Mouse (Mus musculus) forebrain, embryonic 10.5 days (tissue): ENCODE results near the gene Cdkal1. TPM values are rescaled to one million over a fixed set of nuclear protein-coding genes. Genes with fewer than 3 reads are reported as not detected.

ENCODE experiments used
- DNase-seq: peaks from one replicate; pipeline ENCODE4 v3.0.0-alpha.2; 2017; ENCODE audit warnings: low spot score; ENCODE audit errors: extremely low spot score
- H3K27ac ChIP-seq: fragments of 300-500 bp; sonication (generic); 2 replicates; pipeline ENCODE4 v1.5.1; 2016; ENCODE audit warnings: mild to moderate bottlenecking
- H3K27me3 ChIP-seq: fragments of 300-500 bp; sonication (generic); 2 replicates; pipeline ENCODE4 v1.6.1; 2016; ENCODE audit warnings: mild to moderate bottlenecking; ENCODE audit not compliant: poor library complexity, severe bottlenecking
- H3K36me3 ChIP-seq: fragments of 300-500 bp; sonication (generic); replicated peaks from 2 replicates; pipeline ENCODE4 v1.6.1; 2016; ENCODE audit warnings: mild to moderate bottlenecking, moderate library complexity
- H3K4me1 ChIP-seq: fragments of 300-500 bp; sonication (generic); 2 replicates; pipeline ENCODE4 v1.6.1; 2016
- H3K4me3 ChIP-seq: fragments of 300-500 bp; sonication (generic); 2 replicates; pipeline ENCODE4 v1.5.1; 2016; ENCODE audit warnings: mild to moderate bottlenecking, moderate library complexity
- H3K9me3 ChIP-seq: fragments of 300-500 bp; sonication (generic); 2 replicates; pipeline ENCODE4 v1.6.1; 2016; ENCODE audit warnings: mild to moderate bottlenecking, moderate library complexity
- WGBS: fragments of 180-500 bp; shearing (Covaris S2); methylation state at CpG from one replicate; pipeline ENCODE4 v1.1.7; 2016; 5-methylcytosine and 5-hydroxymethylcytosine counted together
- polyA plus RNA-seq: library from polyadenylated mRNA; unstranded; fragments of >200 nt; fragmentation: Nextera tagmentation; extraction: Ambion mirVana; gene quantifications from 2 replicates; pipeline ENCODE4 v1.2.1, GENCODE M21; 2016

Cdkal1 gene
- polyA plus RNA-seq, 1 experiment from 2014 or later = 34.3 TPM

GRCm38 (mm10) chr13:29233970-29234369 lies 621.5 kb downstream of the Cdkal1 start:
- DNase-seq = no peak
- Histone ChIP-seq H3K9me3 (peaks cover 11% of the 10 kb centered on the region; the same call in 1 of the 2 replicates), H3K4me3 (no peak overlapping the region)

GRCm38 (mm10) chr13:29232681-29233080 lies 622.8 kb downstream of the Cdkal1 start:
- 89% methylated on average over 4 of the region's 4 CpGs for WGBS
- Histone ChIP-seq H3K27me3 (no peaks in the 10 kb centered on the region), H3K4me3 (no peak overlapping the region), H3K36me3 (no peaks in the 10 kb centered on the region), H3K9me3 (peaks cover 11% of the 10 kb centered on the region; the same call in 1 of the 2 replicates), H3K4me1 (peaks cover 7% of the 10 kb centered on the region; the same call in 1 of the 2 replicates), H3K27ac (no peak overlapping the region)
- no peak for DNase-seq

More at GRCm38 (mm10) chr13:29233970-29234369, 621.5 kb downstream of the Cdkal1 start:
- Histone ChIP-seq H3K4me1 (peaks cover 7% of the 10 kb centered on the region; the same call in 1 of the 2 replicates), H3K27ac (no peak overlapping the region), H3K27me3 (no peaks in the 10 kb centered on the region), H3K36me3 (no peaks in the 10 kb centered on the region)
- WGBS = 75% methylated on average over 11 of the region's 11 CpGs

- H3K36me3 ChIP-seq = no peaks in the 10 kb centered on the region
- DNase-seq = no peak
- H3K27ac ChIP-seq = no peak overlapping the region
Measured at GRCm38 (mm10) chr13:29224815-29225214, 630.7 kb downstream of the Cdkal1 start.

GRCm38 (mm10) chr13:29222261-29222838 lies 633.1 kb downstream of the Cdkal1 start:
- WGBS = 12% methylated on average over 10 of the region's 10 CpGs
- H3K36me3 ChIP-seq = no peaks in the 10 kb centered on the region
- H3K27ac ChIP-seq = peak overlapping the region; percentile 80
- peaks cover 68% of the 10 kb centered on the region for H3K27me3 ChIP-seq
- 0 out of 2 replicates have a peak, but pooled peaks cover 3% of the 10 kb centered on the region for H3K9me3 ChIP-seq
- H3K4me1 ChIP-seq = peaks cover 24% of the 10 kb centered on the region
- DNase-seq = peak; percentile 67
- 0 out of 2 replicates have a peak overlapping the region, but pooled peaks have one; percentile 9 for H3K4me3 ChIP-seq

More at GRCm38 (mm10) chr13:29224815-29225214, 630.7 kb downstream of the Cdkal1 start:
- Histone ChIP-seq H3K27me3 (peaks cover 47% of the 10 kb centered on the region), H3K4me3 (no peak overlapping the region), H3K9me3 (no peaks in the 10 kb centered on the region), H3K4me1 (peaks cover 24% of the 10 kb centered on the region)
- 86% methylated on average over 5 of the region's 5 CpGs for WGBS

- H3K9me3 ChIP-seq = 0 out of 2 replicates have a peak, but pooled peaks cover 3% of the 10 kb centered on the region
- H3K4me1 ChIP-seq = peaks cover 24% of the 10 kb centered on the region
- no peak for DNase-seq
- 0 out of 2 replicates have a peak overlapping the region, but pooled peaks have one; percentile 6 for H3K27ac ChIP-seq
- WGBS = 47% methylated on average over 5 of the region's 5 CpGs
- H3K36me3 ChIP-seq = no peaks in the 10 kb centered on the region
- H3K27me3 ChIP-seq = peaks cover 73% of the 10 kb centered on the region
- no peak overlapping the region for H3K4me3 ChIP-seq
Measured at GRCm38 (mm10) chr13:29221646-29222045, 633.8 kb downstream of the Cdkal1 start.

- Histone ChIP-seq H3K27me3 (peaks cover 52% of the 10 kb centered on the region), H3K27ac (no peak overlapping the region), H3K4me3 (no peak overlapping the region), H3K4me1 (peaks cover 24% of the 10 kb centered on the region), H3K36me3 (no peaks in the 10 kb centered on the region), H3K9me3 (0 out of 2 replicates have a peak, but pooled peaks cover 3% of the 10 kb centered on the region)
- DNase-seq = no peak
Measured at GRCm38 (mm10) chr13:29218594-29219230, 636.8 kb downstream of the Cdkal1 start.

GRCm38 (mm10) chr13:29210159-29211021 lies 645.1 kb downstream of the Cdkal1 start:
- H3K4me3 ChIP-seq = peak overlapping the region; percentile 51
- H3K27ac ChIP-seq = peak overlapping the region; percentile 86
- 2% methylated on average over 27 of the region's 27 CpGs for WGBS
- peaks cover 21% of the 10 kb centered on the region for H3K27me3 ChIP-seq
- peaks cover 15% of the 10 kb centered on the region for H3K4me1 ChIP-seq
- no peaks in the 10 kb centered on the region for H3K36me3 ChIP-seq
- DNase-seq = peak; percentile 49
- H3K9me3 ChIP-seq = 0 out of 2 replicates have a peak, but pooled peaks cover 7% of the 10 kb centered on the region

- Histone ChIP-seq H3K9me3 (0 out of 2 replicates have a peak, but pooled peaks cover 7% of the 10 kb centered on the region), H3K4me3 (no peak overlapping the region), H3K4me1 (peaks cover 15% of the 10 kb centered on the region), H3K27ac (no peak overlapping the region), H3K36me3 (no peaks in the 10 kb centered on the region), H3K27me3 (peaks cover 21% of the 10 kb centered on the region)
- 98% methylated on average over 6 of the region's 6 CpGs for WGBS
- DNase-seq = peak; percentile 6
Measured at GRCm38 (mm10) chr13:29208749-29209148, 646.7 kb downstream of the Cdkal1 start.

GRCm38 (mm10) chr13:29203856-29204255 lies 651.6 kb downstream of the Cdkal1 start:
- Histone ChIP-seq H3K27me3 (peaks cover 1% of the 10 kb centered on the region; the same call in 1 of the 2 replicates), H3K4me3 (no peak overlapping the region), H3K27ac (no peak overlapping the region), H3K9me3 (0 out of 2 replicates have a peak, but pooled peaks cover 6% of the 10 kb centered on the region), H3K4me1 (peaks cover 7% of the 10 kb centered on the region; the same call in 1 of the 2 replicates), H3K36me3 (no peaks in the 10 kb centered on the region)
- 84% methylated on average over 5 of the region's 5 CpGs for WGBS
- no peak for DNase-seq

- H3K36me3 ChIP-seq = no peaks in the 10 kb centered on the region
- H3K4me3 ChIP-seq = no peak overlapping the region
- 0 out of 2 replicates have a peak, but pooled peaks cover 2% of the 10 kb centered on the region for H3K9me3 ChIP-seq
- H3K27ac ChIP-seq = no peak overlapping the region
- DNase-seq = no peak
- no peaks in the 10 kb centered on the region for H3K27me3 ChIP-seq
- 93% methylated on average over 5 of the region's 5 CpGs for WGBS
- H3K4me1 ChIP-seq = peaks cover 7% of the 10 kb centered on the region; the same call in 1 of the 2 replicates
Measured at GRCm38 (mm10) chr13:29203426-29203825, 652.0 kb downstream of the Cdkal1 start.

- H3K4me3 ChIP-seq = no peak overlapping the region
- WGBS = 78% methylated on average over 2 of the region's 2 CpGs
- H3K27me3 ChIP-seq = no peaks in the 10 kb centered on the region
- peaks cover 7% of the 10 kb centered on the region; the same call in 1 of the 2 replicates for H3K4me1 ChIP-seq
- no peak for DNase-seq
- H3K27ac ChIP-seq = 0 out of 2 replicates have a peak overlapping the region, but pooled peaks have one; percentile 44
- no peaks in the 10 kb centered on the region for H3K36me3 ChIP-seq
- no peaks in the 10 kb centered on the region for H3K9me3 ChIP-seq
Measured at GRCm38 (mm10) chr13:29202562-29202961, 652.9 kb downstream of the Cdkal1 start.

GRCm38 (mm10) chr13:29199679-29200078 lies 655.8 kb downstream of the Cdkal1 start:
- Histone ChIP-seq H3K27ac (no peak overlapping the region), H3K36me3 (no peaks in the 10 kb centered on the region), H3K27me3 (no peaks in the 10 kb centered on the region), H3K9me3 (no peaks in the 10 kb centered on the region), H3K4me3 (no peak overlapping the region), H3K4me1 (peaks cover 34% of the 10 kb centered on the region)
- 69% methylated on average over 6 of the region's 6 CpGs for WGBS
- no peak for DNase-seq
